Mouse (Mus musculus) heart, adult 8-10 months (tissue): ENCODE data around the gene Cdh13. TPM values are rescaled to one million over a fixed set of nuclear protein-coding genes. Genes with fewer than 3 reads are reported as not detected.

Source experiments
- DNase-seq: peaks from one replicate; pipeline ENCODE4 v3.0.0; 2022; ENCODE audit warnings: low spot score
- total RNA-seq, 4 experiments: library from RNA; stranded (reverse); gene quantifications; 2 replicates each; pipeline ENCODE4 v1.2.4; 2022

Gene Cdh13
- total RNA-seq, 4 experiments from 2014 or later = 189 to 215 (median 197) TPM

GRCm38 (mm10) chr8:118565186-118565585 is 281.7 kb downstream of the Cdh13 start:
- DNase-seq = peak; percentile 9

GRCm38 (mm10) chr8:118565887-118566747 is 282.6 kb downstream of the Cdh13 start:
- no peak for DNase-seq

GRCm38 (mm10) chr8:118569366-118569765 is 285.8 kb downstream of the Cdh13 start:
- DNase-seq = no peak

GRCm38 (mm10) chr8:118581256-118581655 is 297.7 kb downstream of the Cdh13 start:
- DNase-seq = no peak

- no peak for DNase-seq
Observed at GRCm38 (mm10) chr8:118582185-118582584, 298.7 kb downstream of the Cdh13 start.

DNA sequence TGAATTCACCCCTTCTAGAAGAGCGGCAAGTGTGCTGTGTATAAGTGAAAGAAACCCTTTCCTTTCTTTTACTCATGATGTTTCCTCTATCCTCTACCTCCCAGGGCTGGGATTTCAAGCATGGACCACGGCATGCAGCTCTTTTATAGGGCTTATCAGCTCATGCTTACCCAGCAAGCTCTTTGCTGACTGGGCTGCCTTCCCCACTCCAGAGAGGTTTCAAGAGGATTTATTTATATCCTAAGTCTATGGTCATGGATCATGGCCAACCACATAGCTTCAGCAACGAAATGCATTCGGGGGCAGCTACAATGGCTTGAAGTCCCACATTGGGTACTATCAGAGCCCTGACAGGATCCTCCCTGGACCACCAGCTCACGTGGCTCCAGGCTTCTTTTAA is 304.4 kb downstream of the Cdh13 start:
- peak; percentile 37 for DNase-seq

DNA sequence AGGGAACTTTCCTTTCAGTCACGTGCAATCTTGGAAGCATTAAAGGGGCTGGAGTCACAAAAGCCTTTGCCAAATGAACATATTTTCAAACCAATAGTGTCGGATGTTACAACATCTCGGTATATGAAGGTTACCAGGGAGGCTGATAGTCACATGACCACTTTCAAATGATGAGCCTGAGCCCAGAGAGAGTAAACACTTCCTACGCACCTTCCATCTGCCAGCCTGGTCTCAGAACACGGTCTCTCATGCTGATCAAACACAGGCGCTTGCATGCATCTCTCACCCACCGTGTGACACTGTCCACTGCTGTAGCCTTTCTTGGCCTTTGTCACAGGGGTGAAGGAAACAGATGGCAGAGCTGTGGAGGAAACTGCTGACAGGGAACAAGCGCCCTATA is 313.3 kb downstream of the Cdh13 start:
- no peak for DNase-seq

DNA sequence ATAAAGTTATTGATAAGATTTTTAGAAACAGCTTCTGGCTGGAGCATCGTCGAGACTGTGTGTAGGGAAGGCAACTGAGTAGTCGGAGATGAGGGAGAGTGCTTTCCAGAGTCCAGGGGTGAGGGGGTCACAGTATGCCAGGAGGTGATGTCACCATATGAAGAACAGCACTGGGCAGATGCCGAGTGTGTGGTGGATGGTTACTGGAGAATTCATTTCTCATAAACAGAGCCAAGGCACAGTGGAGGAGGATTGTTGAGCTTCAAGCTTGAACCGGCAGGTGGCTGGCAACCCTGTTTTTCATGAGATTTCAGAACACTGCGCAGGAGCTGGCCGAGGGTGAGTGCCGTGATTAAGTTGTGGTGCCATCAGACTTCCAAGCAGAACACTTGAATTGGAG is 317.8 kb downstream of the Cdh13 start:
- no peak for DNase-seq

DNA sequence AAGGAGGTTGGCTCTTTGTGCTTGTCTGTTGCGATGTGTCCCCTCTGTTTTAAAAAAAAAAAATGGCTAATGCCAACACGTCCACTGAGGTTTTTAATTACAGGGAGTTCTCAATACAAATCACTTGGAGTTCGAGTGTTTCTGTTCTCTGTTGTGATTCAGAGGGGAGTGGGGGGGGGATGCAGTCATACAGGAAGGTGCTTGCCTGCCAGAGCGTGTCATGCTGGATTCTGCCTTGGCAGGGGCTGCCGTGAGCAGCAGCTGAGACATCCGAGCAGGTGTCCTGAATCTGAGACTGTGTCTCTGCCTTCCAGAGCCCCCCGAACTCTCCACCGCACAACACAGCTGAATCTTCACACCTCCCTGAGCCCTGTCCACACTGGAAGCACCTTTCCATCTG is 318.5 kb downstream of the Cdh13 start:
- DNase-seq = no peak

GRCm38 (mm10) chr8:118611551-118611950 is 328.0 kb downstream of the Cdh13 start:
- no peak for DNase-seq

- DNase-seq = no peak
Observed at GRCm38 (mm10) chr8:118618195-118618594, 334.7 kb downstream of the Cdh13 start.

- DNase-seq = peak; percentile 13
Observed at GRCm38 (mm10) chr8:118626425-118626824, 342.9 kb downstream of the Cdh13 start.

DNA sequence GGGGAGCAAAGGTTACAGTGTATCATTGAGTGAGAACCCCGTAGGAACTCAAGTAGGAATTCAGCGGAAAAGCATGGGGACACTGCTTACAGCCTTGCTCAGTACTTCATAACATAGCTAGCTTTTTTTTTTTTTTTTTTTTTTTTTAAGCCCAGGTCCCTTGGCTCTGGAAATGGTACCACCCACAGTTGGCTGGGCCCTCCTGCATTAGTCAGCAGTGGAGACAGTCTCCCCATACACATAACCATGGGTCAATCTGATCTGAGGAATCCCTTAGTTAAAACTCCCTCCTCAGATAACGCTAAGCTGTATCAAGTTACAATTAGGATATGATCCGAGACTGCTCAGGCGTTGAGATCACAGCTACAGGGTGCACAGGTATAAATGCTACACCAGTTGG is 344.2 kb downstream of the Cdh13 start:
- no peak for DNase-seq

- DNase-seq = no peak
Observed at GRCm38 (mm10) chr8:118628702-118629101, 345.2 kb downstream of the Cdh13 start.

DNA sequence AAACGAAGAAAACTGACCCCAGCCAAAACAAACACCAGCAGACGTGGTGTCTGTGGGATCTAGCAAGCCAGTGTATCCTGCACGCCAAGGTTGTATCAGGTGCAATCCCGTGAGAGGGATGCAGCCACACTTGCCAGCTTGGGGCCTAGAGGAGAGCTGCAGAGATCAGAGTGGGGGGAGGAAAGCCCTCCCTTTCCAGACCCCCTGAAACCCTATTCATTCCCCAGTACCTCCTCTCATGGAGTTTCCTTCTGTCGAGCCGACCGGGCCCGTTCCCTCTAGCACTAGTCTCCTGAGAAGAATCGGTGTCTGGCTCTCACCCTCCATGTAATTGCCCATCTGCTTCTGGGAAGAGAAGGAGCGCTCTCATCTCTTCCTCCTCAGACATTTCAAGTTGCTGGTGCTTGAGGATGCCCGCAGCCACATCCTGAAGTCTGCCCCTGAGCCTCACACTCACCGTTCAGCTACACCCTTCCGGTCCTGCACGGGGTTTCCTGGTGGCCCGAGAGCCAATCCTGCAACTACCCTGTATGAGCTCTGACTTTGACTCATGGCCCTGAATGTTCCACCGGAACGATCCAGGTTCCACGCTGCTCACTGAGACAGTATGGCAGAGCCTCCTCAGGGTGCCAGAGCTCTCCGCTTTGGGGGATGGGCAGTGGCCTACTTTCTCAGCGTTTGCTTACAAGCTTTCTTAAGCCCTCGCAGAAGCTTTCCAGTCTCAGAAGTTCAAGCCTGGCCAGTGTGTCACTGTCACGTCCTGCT is 351.9 kb downstream of the Cdh13 start:
- DNase-seq = no peak

DNA sequence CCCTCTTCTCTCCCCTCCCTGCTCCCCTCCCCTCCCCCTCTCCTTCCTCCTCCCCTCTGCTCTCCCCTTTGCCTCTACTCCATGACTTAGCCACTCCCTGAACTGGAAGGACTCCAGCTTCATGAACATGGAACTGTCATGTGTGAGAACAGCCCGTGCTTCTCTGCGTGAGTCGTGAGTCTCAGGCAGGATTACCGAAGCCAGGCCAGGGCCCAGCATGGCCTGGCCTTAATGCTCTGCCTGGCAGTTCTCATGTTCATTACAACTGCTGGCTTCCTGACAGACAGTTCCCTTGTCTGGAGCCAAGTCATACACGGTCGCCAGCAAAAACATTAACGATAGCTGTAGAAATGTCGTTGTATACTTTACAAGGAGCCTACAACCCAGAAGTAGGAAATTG is 356.1 kb downstream of the Cdh13 start:
- peak; percentile 24 for DNase-seq

DNA sequence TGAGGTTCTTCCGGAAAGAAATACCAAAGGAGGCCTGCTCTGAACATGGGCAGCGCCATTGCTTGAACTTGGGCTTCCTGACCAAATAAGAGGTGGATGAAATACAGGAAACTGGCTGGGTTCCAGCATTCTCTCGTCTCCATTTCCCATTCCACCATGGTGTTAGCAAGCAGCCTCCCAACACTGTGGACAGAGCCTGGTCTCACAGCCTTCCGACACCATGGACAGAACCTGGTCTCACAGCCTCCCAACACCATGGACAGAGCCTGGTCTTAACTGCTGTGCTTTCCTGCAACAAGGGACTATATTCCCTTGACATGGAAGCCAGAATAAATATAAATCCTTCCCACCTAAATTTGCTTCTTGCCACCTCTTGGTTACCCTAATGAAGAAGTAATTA is 358.3 kb downstream of the Cdh13 start:
- no peak for DNase-seq

DNA sequence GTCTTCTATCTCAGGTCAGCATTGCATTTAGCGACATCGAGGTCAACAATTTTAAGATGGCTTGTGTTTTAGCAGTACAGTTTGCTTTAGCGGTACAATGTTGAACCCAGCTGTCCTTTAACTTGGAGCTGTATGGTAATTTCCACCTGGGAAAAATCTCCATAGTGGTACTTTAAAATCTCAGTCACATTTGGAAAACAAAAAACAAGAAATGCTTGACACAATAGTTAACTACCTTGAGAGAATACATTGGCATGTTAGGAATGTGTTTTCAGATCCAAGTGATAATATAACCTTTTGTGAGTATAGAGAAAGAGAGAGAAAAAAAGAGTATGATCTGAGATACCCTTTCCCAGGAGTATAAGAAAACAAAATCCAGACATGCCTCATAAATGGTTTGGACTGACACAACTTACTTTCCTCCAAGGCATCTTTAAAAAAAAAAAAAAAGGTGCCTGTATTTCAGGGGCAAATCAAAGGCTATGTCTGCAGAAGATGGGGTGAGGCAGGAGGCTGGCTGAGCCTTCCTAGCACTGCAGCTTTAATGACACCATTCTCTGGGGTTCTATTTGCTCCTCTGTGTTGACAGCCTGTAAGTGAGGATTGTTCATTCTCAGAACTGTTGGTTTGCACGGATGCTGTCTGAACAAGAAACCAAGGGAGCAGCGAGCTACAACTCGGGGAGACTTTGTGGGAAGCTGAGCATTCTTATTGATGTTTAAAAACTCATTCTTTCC is 365.4 kb downstream of the Cdh13 start:
- no peak for DNase-seq

- no peak for DNase-seq
Observed at GRCm38 (mm10) chr8:118649981-118650380, 366.4 kb downstream of the Cdh13 start.

DNA sequence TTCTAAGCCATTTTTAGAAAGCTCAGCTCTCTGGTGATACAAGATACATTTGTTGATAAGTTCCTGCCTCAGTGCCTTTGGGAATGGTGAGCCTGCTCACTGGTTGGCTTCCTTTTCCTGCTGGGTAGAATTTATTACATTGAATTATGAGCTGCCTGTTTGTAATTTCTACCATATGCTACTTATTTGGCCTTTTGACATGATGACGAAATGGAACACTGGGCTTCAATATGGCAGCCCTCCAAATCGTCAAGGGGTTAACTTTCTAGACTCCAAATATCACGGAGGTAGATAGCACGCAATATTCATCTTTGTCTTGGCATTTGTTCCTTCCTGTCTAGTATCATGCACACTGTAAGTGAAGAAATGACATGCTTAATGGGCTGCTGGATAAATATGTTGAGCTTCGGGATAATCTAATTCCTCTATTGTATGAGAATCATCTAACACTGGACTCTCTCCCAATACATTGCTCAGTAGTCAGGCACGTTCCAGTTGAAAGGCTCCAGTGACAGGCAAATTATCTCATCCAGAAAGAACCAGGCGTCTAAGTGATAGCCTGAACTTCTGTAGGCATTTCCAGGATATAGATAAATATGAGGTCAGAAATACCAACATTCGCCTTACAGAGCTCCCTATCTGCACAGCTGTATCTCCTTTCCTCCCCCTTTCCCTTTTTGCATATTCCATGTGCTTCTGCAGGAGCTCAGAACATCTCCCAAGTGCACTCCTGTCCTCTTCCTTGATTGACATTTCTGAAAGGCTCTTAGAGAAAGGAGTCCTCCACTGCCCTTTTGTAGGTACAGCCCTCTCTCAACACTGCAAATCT is 378.7 kb downstream of the Cdh13 start:
- DNase-seq = no peak

DNA sequence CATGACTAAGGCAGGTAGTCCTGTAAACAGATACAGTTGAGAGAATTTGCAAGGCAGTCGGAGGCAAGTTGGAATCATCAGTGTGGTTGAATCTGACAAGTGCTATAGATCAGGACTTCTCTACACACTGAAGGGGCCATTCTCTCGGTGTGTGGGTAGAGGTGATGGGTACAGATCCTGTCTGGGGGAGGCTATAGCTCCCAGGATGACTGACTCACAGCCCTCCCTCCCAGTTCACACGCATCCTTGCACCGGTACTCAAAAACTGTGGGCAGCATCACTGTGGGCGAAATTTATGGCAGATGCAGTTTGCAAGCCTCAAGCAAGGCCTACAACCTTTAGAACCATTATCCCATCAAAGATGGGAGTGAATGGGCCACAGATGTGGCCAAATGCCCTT is 381.5 kb downstream of the Cdh13 start:
- no peak for DNase-seq
